Mouse (Mus musculus): ENCODE measurements around the gene Rbp4. TPM values are rescaled to one million over a fixed set of nuclear protein-coding genes. Genes with fewer than 3 reads are reported as not detected.

The Rbp4 gene
- polyA plus RNA-seq, 1 experiment from 2014 or later, result 2.2 TPM

- Histone ChIP-seq H3K27me3 (ENCODE audit: insufficient read depth, poor library complexity, severe bottlenecking) (0 out of 2 replicates have a peak, but pooled peaks cover 3% of the 10 kb centered on the region), H3K4me3 (no peak overlapping the region), H3K9me3 (no peaks in the 10 kb centered on the region), H3K27ac (no peak overlapping the region), H3K36me3 (no peaks in the 10 kb centered on the region), H3K4me1 (replicated peaks) (no peaks in the 10 kb centered on the region)
- WGBS, result 82% methylated on average over 3 of the region's 3 CpGs
- no peak for DNase-seq (ENCODE audit: low spot score)
Measured at GRCm38 (mm10) chr19:38081361-38081760, 43.7 kb downstream of the Rbp4 start.

GRCm38 (mm10) chr19:38077851-38078540 is 47.1 kb downstream of the Rbp4 start:
- H3K36me3 ChIP-seq, result peaks cover 16% of the 10 kb centered on the region
- no peaks in the 10 kb centered on the region for H3K4me1 ChIP-seq (replicated peaks)
- no peaks in the 10 kb centered on the region for H3K9me3 ChIP-seq
- no peak overlapping the region for H3K27ac ChIP-seq
- no peak for DNase-seq (ENCODE audit: low spot score)
- H3K4me3 ChIP-seq, result no peak overlapping the region
- H3K27me3 ChIP-seq (ENCODE audit: insufficient read depth, poor library complexity, severe bottlenecking), result no peaks in the 10 kb centered on the region
- 85% methylated on average over 3 of the region's 3 CpGs for WGBS

- Histone ChIP-seq H3K4me1 (replicated peaks) (no peaks in the 10 kb centered on the region), H3K27ac (no peak overlapping the region), H3K4me3 (no peak overlapping the region), H3K27me3 (ENCODE audit: insufficient read depth, poor library complexity, severe bottlenecking) (no peaks in the 10 kb centered on the region), H3K36me3 (peaks cover 34% of the 10 kb centered on the region), H3K9me3 (no peaks in the 10 kb centered on the region)
- no peak for DNase-seq (ENCODE audit: low spot score)
- 86% methylated on average over 2 of the region's 2 CpGs for WGBS
Measured at GRCm38 (mm10) chr19:38076251-38076650, 48.8 kb downstream of the Rbp4 start.

GRCm38 (mm10) chr19:38075051-38075450 is 50.0 kb downstream of the Rbp4 start:
- H3K27me3 ChIP-seq (ENCODE audit: insufficient read depth, poor library complexity, severe bottlenecking), result no peaks in the 10 kb centered on the region
- peaks cover 46% of the 10 kb centered on the region for H3K36me3 ChIP-seq
- no peak overlapping the region for H3K27ac ChIP-seq
- no peak overlapping the region for H3K4me3 ChIP-seq
- no peaks in the 10 kb centered on the region for H3K4me1 ChIP-seq (replicated peaks)
- DNase-seq (ENCODE audit: low spot score), result no peak
- no peaks in the 10 kb centered on the region for H3K9me3 ChIP-seq
- WGBS, result 83% methylated on average over 11 of the region's 11 CpGs

GRCm38 (mm10) chr19:38073226-38073625 is 51.9 kb downstream of the Rbp4 start:
- H3K9me3 ChIP-seq, result no peaks in the 10 kb centered on the region
- WGBS, result 96% methylated on average over 5 of the region's 5 CpGs
- no peak overlapping the region for H3K27ac ChIP-seq
- H3K4me1 ChIP-seq (replicated peaks), result no peaks in the 10 kb centered on the region
- H3K4me3 ChIP-seq, result no peak overlapping the region
- H3K36me3 ChIP-seq, result peaks cover 64% of the 10 kb centered on the region
- DNase-seq (ENCODE audit: low spot score), result no peak
- H3K27me3 ChIP-seq (ENCODE audit: insufficient read depth, poor library complexity, severe bottlenecking), result no peaks in the 10 kb centered on the region

Other genes starting within 250 kb of the Rbp4 start
- 2.2 and 2.4 TPM in 2 replicates for gene Myof, start 81.7 kb downstream of the Rbp4 start, polyA plus RNA-seq (2016; fragmentation: Nextera tagmentation; extraction: Ambion mirVana)
- gene Cep55, start 70.3 kb downstream of the Rbp4 start, polyA plus RNA-seq (2016; fragmentation: Nextera tagmentation; extraction: Ambion mirVana), result 33.5 and 42.9 TPM in 2 replicates
- gene Ffar4, start 28.2 kb downstream of the Rbp4 start, polyA plus RNA-seq (2016; fragmentation: Nextera tagmentation; extraction: Ambion mirVana), result 0.14 and 0.19 TPM in 2 replicates
- gene Pde6c, start 7.5 kb upstream of the Rbp4 start, polyA plus RNA-seq (2016; fragmentation: Nextera tagmentation; extraction: Ambion mirVana), result not detected in 2 replicates
- gene Fra10ac1, start 98.9 kb upstream of the Rbp4 start, polyA plus RNA-seq (2016; fragmentation: Nextera tagmentation; extraction: Ambion mirVana), result 41.4 and 43.1 TPM in 2 replicates
- gene Lgi1, start 139.3 kb upstream of the Rbp4 start, polyA plus RNA-seq (2016; fragmentation: Nextera tagmentation; extraction: Ambion mirVana), result 1.1 and 2.2 TPM in 2 replicates